11 mouse cellular contexts compared by ENCODE assay signal in the genomic region with DNA sequence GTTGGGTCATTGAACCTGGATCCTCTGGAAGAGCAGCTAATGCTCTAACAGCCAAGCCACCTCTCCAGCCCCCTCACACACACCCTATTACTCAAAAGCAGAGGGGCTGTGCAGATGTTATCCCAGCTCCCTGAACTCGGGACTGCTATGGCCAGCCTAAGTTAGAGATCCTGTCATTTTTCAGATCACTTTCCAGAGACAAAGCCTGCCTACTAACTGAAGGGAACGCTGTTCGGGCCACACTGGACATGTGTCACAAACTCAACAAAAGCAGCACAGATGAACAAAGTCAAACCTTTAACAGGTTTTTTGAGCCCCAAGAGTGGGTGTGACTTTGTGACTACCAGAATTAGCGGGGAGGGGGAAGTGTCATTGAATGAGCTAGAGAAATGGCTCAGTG. TPM values are rescaled to one million over a fixed set of nuclear protein-coding genes. Genes with fewer than 3 reads are reported as not detected.
DNase-seq lines count a peak whose midpoint lies in the region; ATAC-seq and TF ChIP-seq lines count a peak whose summit lies in the region.
"Had no signal": no experiment of that assay in that cellular context is flagged by ENCODE, and none has a peak within 500 bp of the region (broad histone marks: within the 10 kb centered on the region; RNA-seq: fewer than 3 reads in every experiment).

No protein-coding gene starts in this region.

- H3K36me3 ChIP-seq in heart, embryonic 13.5 days, result peaks cover 58% of the 10 kb centered on the region
- peaks cover 46% of the 10 kb centered on the region for H3K36me3 ChIP-seq in C2C12 (ENCODE audit: control insufficient read depth, insufficient read depth)
- H3K36me3 ChIP-seq in embryonic facial prominence, embryonic 12.5 days, result peaks cover 49% of the 10 kb centered on the region
- peaks cover 57% of the 10 kb centered on the region for H3K36me3 ChIP-seq in limb, embryonic 13.5 days

- no peak for TF ChIP-seq CTCF in C2C12 (IDR thresholded peaks at IDR 0.05; ENCODE audit: control insufficient read depth, insufficient read depth, insufficient read length)

- 0 out of 2 replicates have a peak overlapping the region, but pooled peaks have one; percentile 76 for H3K4me3 ChIP-seq in heart, embryonic 13.5 days
- H3K4me3 ChIP-seq in C2C12 (ENCODE audit: insufficient read depth, poor library complexity, severe bottlenecking), result no peak overlapping the region
- no peak overlapping the region for H3K4me3 ChIP-seq in embryonic facial prominence, embryonic 12.5 days
- peak overlapping the region; percentile 93 for H3K4me3 ChIP-seq in limb, embryonic 13.5 days

- peaks cover 60% of the 10 kb centered on the region for H3K4me1 ChIP-seq in heart, embryonic 13.5 days
- H3K4me1 ChIP-seq in embryonic facial prominence, embryonic 12.5 days, result peaks cover 56% of the 10 kb centered on the region
- peaks cover 63% of the 10 kb centered on the region for H3K4me1 ChIP-seq in limb, embryonic 13.5 days

- peak overlapping the region; percentile 99 for H3K4me2 ChIP-seq in heart, embryonic 13.5 days
- H3K4me2 ChIP-seq in embryonic facial prominence, embryonic 12.5 days (replicated peaks), result peak overlapping the region; percentile 7; the same call in 1 of the 2 replicates
- peak overlapping the region; percentile 99 for H3K4me2 ChIP-seq in limb, embryonic 13.5 days (replicated peaks)

- no peak overlapping the region for H3K27ac ChIP-seq in heart, embryonic 13.5 days (replicated peaks)
- no peak overlapping the region for H3K27ac ChIP-seq in embryonic facial prominence, embryonic 12.5 days
- no peak overlapping the region; the same call in 1 of the 2 replicates for H3K27ac ChIP-seq in limb, embryonic 13.5 days

- peak overlapping the region; percentile 93 for H3K9ac ChIP-seq in heart, embryonic 13.5 days
- H3K9ac ChIP-seq in embryonic facial prominence, embryonic 12.5 days, result peak overlapping the region; percentile 41; the same call in 1 of the 2 replicates
- peak overlapping the region; percentile 99 for H3K9ac ChIP-seq in limb, embryonic 13.5 days

- H3K9me3 ChIP-seq in heart, embryonic 13.5 days, result no peaks in the 10 kb centered on the region
- H3K9me3 ChIP-seq in embryonic facial prominence, embryonic 12.5 days, result no peaks in the 10 kb centered on the region
- no peaks in the 10 kb centered on the region for H3K9me3 ChIP-seq in limb, embryonic 13.5 days

- peaks cover 48% of the 10 kb centered on the region for H3K79me2 ChIP-seq in C2C12 (ENCODE audit: control insufficient read depth, insufficient read depth)

- 76% methylated on average over 4 of the region's 4 CpGs for WGBS in heart, embryonic 13.5 days
- 84% methylated on average over 4 of the region's 4 CpGs for WGBS in embryonic facial prominence, embryonic 12.5 days
- WGBS in limb, embryonic 13.5 days, result 80% methylated on average over 4 of the region's 4 CpGs

- intact Hi-C loops in heart, postnatal 36 days (cut with DNase I), result no loop called here

- no peak for ATAC-seq in heart, embryonic 13.5 days (ENCODE audit: extremely low read depth, insufficient number of reproducible peaks, low FRiP score, low TSS enrichment)
- ATAC-seq in embryonic facial prominence, embryonic 12.5 days (ENCODE audit: insufficient number of reproducible peaks, insufficient read depth, low FRiP score, low TSS enrichment), result no peak
- no peak for ATAC-seq in limb, embryonic 13.5 days (ENCODE audit: low FRiP score, low read depth)
- no peak for ATAC-seq in CD4-positive, CD25-positive, alpha-beta regulatory T cell, adult 4 months

- H3K27me3 ChIP-seq in heart, embryonic 13.5 days (replicated peaks), result no peaks in the 10 kb centered on the region
- no peaks in the 10 kb centered on the region for H3K27me3 ChIP-seq in C2C12 (ENCODE audit: control insufficient read depth, insufficient read depth, insufficient read length)
- no peaks in the 10 kb centered on the region for H3K27me3 ChIP-seq in embryonic facial prominence, embryonic 12.5 days
- no peaks in the 10 kb centered on the region for H3K27me3 ChIP-seq in limb, embryonic 13.5 days

- H3K79me3 ChIP-seq in C2C12 (ENCODE audit: low read depth), result peaks cover 36% of the 10 kb centered on the region

- DNase-seq in heart, postnatal 36 days, result no peak
- no peak for DNase-seq in adrenal gland, postnatal 4 days (ENCODE audit: low spot score in 2 of 2)
- no peak for DNase-seq in kidney, postnatal 25 days
- DNase-seq: adrenal gland, postnatal 10 days; cerebellum, postnatal 14 days; gastrocnemius, postnatal 14 days had no signal

- H3ac ChIP-seq in C2C12 (ENCODE audit: control insufficient read depth, insufficient read length, low read depth), result peak overlapping the region; percentile 46

TF ChIP-seq in C2C12, 6 proteins besides CTCF, POLR2A, EP300 and RAD21:
- TF ChIP-seq MYOG (IDR thresholded peaks at IDR 0.05; ENCODE audit: control insufficient read depth, extremely low read depth, insufficient read length) (no peak), CEBPB (IDR thresholded peaks at IDR 0.05; ENCODE audit: low read depth) (no peak), MYOD1 (IDR thresholded peaks at IDR 0.05; ENCODE audit: control insufficient read depth, insufficient read length, low read depth) (no peak), MAX (IDR thresholded peaks at IDR 0.05) (no peak), FOSL1 (IDR thresholded peaks at IDR 0.05; ENCODE audit: insufficient read depth, low read length, poor library complexity, severe bottlenecking) (no peak), USF1 (IDR thresholded peaks at IDR 0.05; ENCODE audit: low read depth) (no peak)

RNA-seq across cellular contexts. Expression of gene B3galt4, which starts 1.6 kb away (rescaled TPM):
- 4.5 and 7.0 TPM in 2 replicates for polyA plus RNA-seq in heart, embryonic 13.5 days (2015; fragmentation: Nextera tagmentation; extraction: Ambion mirVana)
- 1 to 10 TPM; 2.7 to 2.9 TPM for total RNA-seq in heart, postnatal 36 days (2021)
- polyA plus RNA-seq in C2C12 (2012; fragmentation: generic; extraction: Trizol), result 1.5 TPM
- polyA plus RNA-seq in embryonic facial prominence, embryonic 12.5 days (2016; fragmentation: Nextera tagmentation; extraction: Ambion mirVana), result 5.5 and 6.3 TPM in 2 replicates
- polyA plus RNA-seq in limb, embryonic 13.5 days (2015; fragmentation: Nextera tagmentation; extraction: Ambion mirVana), result 8.0 and 9.2 TPM in 2 replicates
- polyA plus RNA-seq in CD4-positive, CD25-positive, alpha-beta regulatory T cell, adult 4 months (2017; shearing (Covaris generic)), result 10 to 100 TPM; 13.2 to 21.0 TPM
- 1 to 10 TPM; 7.1 to 7.2 TPM for total RNA-seq in adrenal gland, postnatal 4 days (2021)

RNA-seq across cellular contexts. Expression of gene Vps52, which starts 2.7 kb away (rescaled TPM):
- 36.0 and 39.6 TPM in 2 replicates for polyA plus RNA-seq in heart, embryonic 13.5 days (2015; fragmentation: Nextera tagmentation; extraction: Ambion mirVana)
- total RNA-seq in heart, postnatal 36 days (2021), result 10 to 100 TPM; 38.8 to 41.4 TPM
- 24.4 TPM for polyA plus RNA-seq in C2C12 (2012; fragmentation: generic; extraction: Trizol)
- 55.2 and 55.9 TPM in 2 replicates for polyA plus RNA-seq in embryonic facial prominence, embryonic 12.5 days (2016; fragmentation: Nextera tagmentation; extraction: Ambion mirVana)
- 46.8 and 49.4 TPM in 2 replicates for polyA plus RNA-seq in limb, embryonic 13.5 days (2015; fragmentation: Nextera tagmentation; extraction: Ambion mirVana)
- 10 to 100 TPM; 27.4 to 47.4 TPM for polyA plus RNA-seq in CD4-positive, CD25-positive, alpha-beta regulatory T cell, adult 4 months (2017; shearing (Covaris generic))
- total RNA-seq in adrenal gland, postnatal 4 days (2021), result 10 to 100 TPM; 62.8 to 72.5 TPM

RNA-seq across cellular contexts. Expression of gene Rps18, which starts 2.9 kb away (rescaled TPM):
- polyA plus RNA-seq in heart, embryonic 13.5 days (2015; fragmentation: Nextera tagmentation; extraction: Ambion mirVana), result 923 and 1,093 TPM in 2 replicates
- total RNA-seq in heart, postnatal 36 days (2021), result 100 to 1,000 TPM; 411 to 417 TPM
- polyA plus RNA-seq in C2C12 (2012; fragmentation: generic; extraction: Trizol), result 517 TPM
- polyA plus RNA-seq in embryonic facial prominence, embryonic 12.5 days (2016; fragmentation: Nextera tagmentation; extraction: Ambion mirVana), result 1,303 and 1,336 TPM in 2 replicates
- 1,649 and 1,723 TPM in 2 replicates for polyA plus RNA-seq in limb, embryonic 13.5 days (2015; fragmentation: Nextera tagmentation; extraction: Ambion mirVana)
- polyA plus RNA-seq in CD4-positive, CD25-positive, alpha-beta regulatory T cell, adult 4 months (2017; shearing (Covaris generic)), result 1,000 to 10,000 TPM; 6,766 to 6,959 TPM
- total RNA-seq in adrenal gland, postnatal 4 days (2021), result 1,000 to 10,000 TPM; 1,180 to 1,281 TPM

RNA-seq across cellular contexts. Expression of gene Wdr46, which starts 12.4 kb away (rescaled TPM):
- 20.5 and 20.6 TPM in 2 replicates for polyA plus RNA-seq in heart, embryonic 13.5 days (2015; fragmentation: Nextera tagmentation; extraction: Ambion mirVana)
- 10 to 100 TPM; 10.1 to 11.5 TPM for total RNA-seq in heart, postnatal 36 days (2021)
- polyA plus RNA-seq in C2C12 (2012; fragmentation: generic; extraction: Trizol), result 64.8 TPM
- polyA plus RNA-seq in embryonic facial prominence, embryonic 12.5 days (2016; fragmentation: Nextera tagmentation; extraction: Ambion mirVana), result 44.9 and 49.6 TPM in 2 replicates
- 35.4 and 37.0 TPM in 2 replicates for polyA plus RNA-seq in limb, embryonic 13.5 days (2015; fragmentation: Nextera tagmentation; extraction: Ambion mirVana)
- polyA plus RNA-seq in CD4-positive, CD25-positive, alpha-beta regulatory T cell, adult 4 months (2017; shearing (Covaris generic)), result 10 to 100 TPM; 11.5 to 14.3 TPM
- 10 to 100 TPM; 35.1 to 35.2 TPM for total RNA-seq in adrenal gland, postnatal 4 days (2021)

RNA-seq across cellular contexts. Expression of gene Pfdn6, which starts 12.7 kb away (rescaled TPM):
- 113 and 125 TPM in 2 replicates for polyA plus RNA-seq in heart, embryonic 13.5 days (2015; fragmentation: Nextera tagmentation; extraction: Ambion mirVana)
- total RNA-seq in heart, postnatal 36 days (2021), result 10 to 100 TPM; 77.0 to 84.7 TPM
- polyA plus RNA-seq in C2C12 (2012; fragmentation: generic; extraction: Trizol), result 130 TPM
- polyA plus RNA-seq in embryonic facial prominence, embryonic 12.5 days (2016; fragmentation: Nextera tagmentation; extraction: Ambion mirVana), result 184 and 192 TPM in 2 replicates
- polyA plus RNA-seq in limb, embryonic 13.5 days (2015; fragmentation: Nextera tagmentation; extraction: Ambion mirVana), result 167 and 171 TPM in 2 replicates
- polyA plus RNA-seq in CD4-positive, CD25-positive, alpha-beta regulatory T cell, adult 4 months (2017; shearing (Covaris generic)), result 100 to 1,000 TPM; 121 to 141 TPM
- total RNA-seq in adrenal gland, postnatal 4 days (2021), result 10 to 100 TPM; 96.5 to 98.1 TPM

Comparison
In these comparisons a context has a peak if more than half of its experiments do, and no peak if none do; other contexts are left out.
1. H3K4me2 ChIP-seq: peak in every context shown above with its lines; median percentile 99 in heart, embryonic 13.5 days; 99 in limb, embryonic 13.5 days; 7 in embryonic facial prominence, embryonic 12.5 days.
2. H3K4me3 ChIP-seq: peak in heart, embryonic 13.5 days (single experiment) and limb, embryonic 13.5 days (single experiment); none in C2C12 (single experiment) and embryonic facial prominence, embryonic 12.5 days (single experiment).
3. H3K9ac ChIP-seq: peak in every context shown above with its lines; median percentile 99 in limb, embryonic 13.5 days; 93 in heart, embryonic 13.5 days; 41 in embryonic facial prominence, embryonic 12.5 days.